Mouse (Mus musculus): ENCODE data around the gene Hoxa7. TPM values are rescaled to one million over a fixed set of nuclear protein-coding genes. Genes with fewer than 3 reads are reported as not detected.

Gene Hoxa7
- polyA plus RNA-seq, 1 experiment from 2014 or later: 13.9 TPM

GRCm38 (mm10) chr6:52219234-52219942 lies 2.3 kb downstream of the Hoxa7 start:
- ATAC-seq (ENCODE audit: insufficient number of reproducible peaks, insufficient read depth, low FRiP score, low read depth): no peak
- no peak overlapping the region for H3K4me3 ChIP-seq (ENCODE audit: low read depth, low read length)
- H3K9ac ChIP-seq (replicated peaks; ENCODE audit: low read depth, low read length): no peak overlapping the region; the same call in 1 of the 2 replicates
- peak overlapping the region; percentile 35; the same call in 1 of the 2 replicates for H3K27ac ChIP-seq (ENCODE audit: low read length)
- peaks cover 63% of the 10 kb centered on the region for H3K27me3 ChIP-seq (ENCODE audit: control insufficient read depth, insufficient read depth, low read length)
- H3K36me3 ChIP-seq (ENCODE audit: control insufficient read depth, insufficient read depth, low read length): no peaks in the 10 kb centered on the region
- H3K4me1 ChIP-seq (ENCODE audit: control insufficient read depth, insufficient read depth, low read length): 0 out of 2 replicates have a peak, but pooled peaks cover 4% of the 10 kb centered on the region
- H3K9me3 ChIP-seq (ENCODE audit: control insufficient read depth, low read depth, low read length): no peaks in the 10 kb centered on the region
- WGBS: 40% methylated on average over 9 of the region's 9 CpGs
- peak overlapping the region; percentile 22; the same call in 1 of the 2 replicates for H3K4me2 ChIP-seq (replicated peaks; ENCODE audit: low read depth, low read length)

GRCm38 (mm10) chr6:52218643-52219215 lies 2.9 kb downstream of the Hoxa7 start:
- H3K9ac ChIP-seq (replicated peaks; ENCODE audit: low read depth, low read length): no peak overlapping the region
- no peak overlapping the region for H3K27ac ChIP-seq (ENCODE audit: low read length)
- H3K9me3 ChIP-seq (ENCODE audit: control insufficient read depth, low read depth, low read length): no peaks in the 10 kb centered on the region
- ATAC-seq (ENCODE audit: insufficient number of reproducible peaks, insufficient read depth, low FRiP score, low read depth): no peak
- no peak overlapping the region for H3K4me3 ChIP-seq (ENCODE audit: low read depth, low read length)
- H3K27me3 ChIP-seq (ENCODE audit: control insufficient read depth, insufficient read depth, low read length): peaks cover 67% of the 10 kb centered on the region
- H3K4me2 ChIP-seq (replicated peaks; ENCODE audit: low read depth, low read length): peak overlapping the region; percentile 44; the same call in 1 of the 2 replicates
- H3K4me1 ChIP-seq (ENCODE audit: control insufficient read depth, insufficient read depth, low read length): 0 out of 2 replicates have a peak, but pooled peaks cover 4% of the 10 kb centered on the region
- no peaks in the 10 kb centered on the region for H3K36me3 ChIP-seq (ENCODE audit: control insufficient read depth, insufficient read depth, low read length)
- 17% methylated on average over 14 of the region's 14 CpGs for WGBS

- Histone ChIP-seq H3K27ac (ENCODE audit: low read length) (peak overlapping the region; percentile 10; the same call in 1 of the 2 replicates), H3K9ac (replicated peaks; ENCODE audit: low read depth, low read length) (peak overlapping the region; percentile 41; the same call in 1 of the 2 replicates)
Measured at GRCm38 (mm10) chr6:52217895-52218642, 3.6 kb downstream of the Hoxa7 start.

GRCm38 (mm10) chr6:52217459-52217768 lies 4.2 kb downstream of the Hoxa7 start:
- peak overlapping the region; percentile 41 for H3K9ac ChIP-seq (replicated peaks; ENCODE audit: low read depth, low read length)
- H3K27me3 ChIP-seq (ENCODE audit: control insufficient read depth, insufficient read depth, low read length): peaks cover 59% of the 10 kb centered on the region
- H3K4me1 ChIP-seq (ENCODE audit: control insufficient read depth, insufficient read depth, low read length): 0 out of 2 replicates have a peak, but pooled peaks cover 4% of the 10 kb centered on the region
- H3K9me3 ChIP-seq (ENCODE audit: control insufficient read depth, low read depth, low read length): no peaks in the 10 kb centered on the region
- H3K4me3 ChIP-seq (ENCODE audit: low read depth, low read length): peak overlapping the region; percentile 41
- under 1% methylated on average over 25 of the region's 25 CpGs for WGBS
- peak overlapping the region; percentile 44; the same call in 1 of the 2 replicates for H3K27ac ChIP-seq (ENCODE audit: low read length)
- peak; percentile 71; the same call in 1 of the 2 replicates for ATAC-seq (ENCODE audit: insufficient number of reproducible peaks, insufficient read depth, low FRiP score, low read depth)
- no peaks in the 10 kb centered on the region for H3K36me3 ChIP-seq (ENCODE audit: control insufficient read depth, insufficient read depth, low read length)
- H3K4me2 ChIP-seq (replicated peaks; ENCODE audit: low read depth, low read length): peak overlapping the region; percentile 44

More at GRCm38 (mm10) chr6:52217895-52218642, 3.6 kb downstream of the Hoxa7 start:
- Histone ChIP-seq H3K4me1 (ENCODE audit: control insufficient read depth, insufficient read depth, low read length) (0 out of 2 replicates have a peak, but pooled peaks cover 4% of the 10 kb centered on the region), H3K4me2 (replicated peaks; ENCODE audit: low read depth, low read length) (peak overlapping the region; percentile 44), H3K27me3 (ENCODE audit: control insufficient read depth, insufficient read depth, low read length) (peaks cover 62% of the 10 kb centered on the region), H3K9me3 (ENCODE audit: control insufficient read depth, low read depth, low read length) (no peaks in the 10 kb centered on the region), H3K4me3 (ENCODE audit: low read depth, low read length) (peak overlapping the region; percentile 41), H3K36me3 (ENCODE audit: control insufficient read depth, insufficient read depth, low read length) (no peaks in the 10 kb centered on the region)
- 9% methylated on average over 23 of the region's 23 CpGs for WGBS
- no peak for ATAC-seq (ENCODE audit: insufficient number of reproducible peaks, insufficient read depth, low FRiP score, low read depth)

GRCm38 (mm10) chr6:52216691-52217458 lies 4.8 kb downstream of the Hoxa7 start:
- H3K27ac ChIP-seq (ENCODE audit: low read length): peak overlapping the region; percentile 44; the same call in 1 of the 2 replicates
- H3K36me3 ChIP-seq (ENCODE audit: control insufficient read depth, insufficient read depth, low read length): no peaks in the 10 kb centered on the region
- 2% methylated on average over 60 of the region's 60 CpGs for WGBS
- no peaks in the 10 kb centered on the region for H3K9me3 ChIP-seq (ENCODE audit: control insufficient read depth, low read depth, low read length)
- peak overlapping the region; percentile 31 for H3K9ac ChIP-seq (replicated peaks; ENCODE audit: low read depth, low read length)
- peak overlapping the region; percentile 44 for H3K4me2 ChIP-seq (replicated peaks; ENCODE audit: low read depth, low read length)
- H3K27me3 ChIP-seq (ENCODE audit: control insufficient read depth, insufficient read depth, low read length): peaks cover 55% of the 10 kb centered on the region
- H3K4me1 ChIP-seq (ENCODE audit: control insufficient read depth, insufficient read depth, low read length): 0 out of 2 replicates have a peak, but pooled peaks cover 4% of the 10 kb centered on the region
- ATAC-seq (ENCODE audit: insufficient number of reproducible peaks, insufficient read depth, low FRiP score, low read depth): no peak
- H3K4me3 ChIP-seq (ENCODE audit: low read depth, low read length): peak overlapping the region; percentile 41

GRCm38 (mm10) chr6:52215771-52216535 lies 5.7 kb downstream of the Hoxa7 start:
- H3K9ac ChIP-seq (replicated peaks; ENCODE audit: low read depth, low read length): peak overlapping the region; percentile 26
- no peaks in the 10 kb centered on the region for H3K9me3 ChIP-seq (ENCODE audit: control insufficient read depth, low read depth, low read length)
- peak overlapping the region; percentile 44 for H3K4me2 ChIP-seq (replicated peaks; ENCODE audit: low read depth, low read length)
- 4% methylated on average over 30 of the region's 30 CpGs for WGBS
- peak overlapping the region; percentile 6; the same call in 1 of the 2 replicates for H3K27ac ChIP-seq (ENCODE audit: low read length)
- 0 out of 2 replicates have a peak, but pooled peaks cover 4% of the 10 kb centered on the region for H3K4me1 ChIP-seq (ENCODE audit: control insufficient read depth, insufficient read depth, low read length)
- no peaks in the 10 kb centered on the region for H3K36me3 ChIP-seq (ENCODE audit: control insufficient read depth, insufficient read depth, low read length)
- ATAC-seq (ENCODE audit: insufficient number of reproducible peaks, insufficient read depth, low FRiP score, low read depth): no peak
- H3K4me3 ChIP-seq (ENCODE audit: low read depth, low read length): peak overlapping the region; percentile 41
- H3K27me3 ChIP-seq (ENCODE audit: control insufficient read depth, insufficient read depth, low read length): peaks cover 59% of the 10 kb centered on the region

- Histone ChIP-seq H3K27ac (ENCODE audit: low read length) (no peak overlapping the region), H3K9ac (replicated peaks; ENCODE audit: low read depth, low read length) (no peak overlapping the region), H3K4me2 (replicated peaks; ENCODE audit: low read depth, low read length) (peak overlapping the region; percentile 44; the same call in 1 of the 2 replicates), H3K4me3 (ENCODE audit: low read depth, low read length) (no peak overlapping the region), H3K4me1 (ENCODE audit: control insufficient read depth, insufficient read depth, low read length) (0 out of 2 replicates have a peak, but pooled peaks cover 4% of the 10 kb centered on the region), H3K9me3 (ENCODE audit: control insufficient read depth, low read depth, low read length) (no peaks in the 10 kb centered on the region), H3K36me3 (ENCODE audit: control insufficient read depth, insufficient read depth, low read length) (no peaks in the 10 kb centered on the region), H3K27me3 (ENCODE audit: control insufficient read depth, insufficient read depth, low read length) (peaks cover 54% of the 10 kb centered on the region)
- no peak for ATAC-seq (ENCODE audit: insufficient number of reproducible peaks, insufficient read depth, low FRiP score, low read depth)
- 31% methylated on average over 3 of the region's 3 CpGs for WGBS
Measured at GRCm38 (mm10) chr6:52215070-52215469, 6.6 kb downstream of the Hoxa7 start.

All from stomach, embryonic 14.5 days (tissue).